Mouse (Mus musculus) forebrain, embryonic 14.5 days (tissue): ENCODE measurements at regions not wholly inside any gene's neighbourhood (a gene's known extent, or its start where the extent isn't known, plus 50 kb on each side); places are given as distances from the start of the nearest gene placed in this dataset.

Experiments
- ATAC-seq: fragments of 200-750 bp; cut with Nextera tagmentation; 2 replicates; pipeline ENCODE4 v1.8.0; 2017; ENCODE audit warnings: mild to moderate bottlenecking, moderate library complexity
- DNase-seq: peaks from one replicate; pipeline ENCODE4 v3.0.0-alpha.2; 2015; ENCODE audit warnings: low spot score
- H3K27ac ChIP-seq: fragments of 300-500 bp; sonication (generic); 2 replicates; pipeline ENCODE4 v1.5.1; 2014; ENCODE audit warnings: low read depth, mild to moderate bottlenecking, control low read depth, low read length, moderate library complexity
- H3K27me3 ChIP-seq: fragments of 300-500 bp; sonication (generic); replicated peaks from 2 replicates; pipeline ENCODE4 v1.6.1; 2014; ENCODE audit warnings: low read length, control low read depth, mixed read lengths; ENCODE audit not compliant: control insufficient read depth, insufficient read depth
- H3K36me3 ChIP-seq: fragments of 300-500 bp; sonication (generic); 2 replicates; pipeline ENCODE4 v1.6.1; 2014; ENCODE audit warnings: low read length, control low read depth; ENCODE audit not compliant: control insufficient read depth, insufficient read depth
- H3K4me1 ChIP-seq: fragments of 300-500 bp; sonication (generic); 2 replicates; pipeline ENCODE4 v1.6.1; 2014; ENCODE audit warnings: antibody characterized with exemption, low read length, control low read depth; ENCODE audit not compliant: control insufficient read depth, insufficient read depth
- H3K4me2 ChIP-seq: fragments of 300-500 bp; sonication (generic); 2 replicates; pipeline ENCODE4 v1.6.1; 2014; ENCODE audit warnings: mild to moderate bottlenecking, control low read depth, low read length
- H3K4me3 ChIP-seq: fragments of 300-500 bp; sonication (generic); 2 replicates; pipeline ENCODE4 v1.5.1; 2014; ENCODE audit warnings: low read depth, low read length, control low read depth
- H3K9ac ChIP-seq: fragments of 300-500 bp; sonication (generic); 2 replicates; pipeline ENCODE4 v1.6.1; 2014; ENCODE audit warnings: mild to moderate bottlenecking, low read length, control low read depth, moderate library complexity
- H3K9me3 ChIP-seq: fragments of 300-500 bp; sonication (generic); replicated peaks from 2 replicates; pipeline ENCODE4 v1.6.1; 2016; ENCODE audit warnings: low read length, control low read depth, mixed read lengths; ENCODE audit not compliant: control insufficient read depth
- WGBS: fragments of 180-500 bp; shearing (Covaris S2); extraction: QIAGEN DNeasy Blood & Tissue Kit; methylation state at CpG from one replicate; pipeline ENCODE4 v1.1.7; 2014; 5-methylcytosine and 5-hydroxymethylcytosine counted together

DNA sequence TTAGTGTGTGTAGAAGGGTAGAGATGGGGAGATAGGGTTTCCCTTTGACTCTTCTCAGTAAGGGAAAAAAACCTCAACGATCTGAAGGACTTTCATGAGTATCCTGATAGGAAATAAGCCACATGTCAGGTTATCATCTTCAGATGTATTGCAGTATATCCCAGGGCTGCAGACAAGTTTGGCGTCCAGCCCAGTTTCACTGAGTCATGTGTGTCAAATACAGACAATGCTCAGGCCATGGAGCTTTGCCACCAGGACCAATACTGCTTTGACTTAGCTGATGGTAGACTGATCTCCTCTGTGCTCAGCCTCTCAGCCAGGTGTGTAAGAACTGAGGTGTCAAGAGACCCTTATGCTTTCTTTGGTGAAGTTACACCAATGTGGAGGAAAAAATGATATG, 62.9 kb downstream of the Cst10 start:
- 86% methylated on average over 2 of the region's 2 CpGs for WGBS
- Histone ChIP-seq H3K4me3 (no peak overlapping the region), H3K4me2 (no peak overlapping the region), H3K9ac (no peak overlapping the region), H3K4me1 (no peaks in the 10 kb centered on the region), H3K36me3 (no peaks in the 10 kb centered on the region), H3K9me3 (no peaks in the 10 kb centered on the region), H3K27me3 (no peaks in the 10 kb centered on the region), H3K27ac (no peak overlapping the region)
- ATAC-seq (no peak), DNase-seq (no peak)

- H3K27me3 ChIP-seq = no peaks in the 10 kb centered on the region
- H3K27ac ChIP-seq = no peak overlapping the region
- DNase-seq (no peak), ATAC-seq (no peak)
- no peak overlapping the region for H3K4me3 ChIP-seq
- no peaks in the 10 kb centered on the region for H3K36me3 ChIP-seq
- H3K9ac ChIP-seq = no peak overlapping the region
- H3K4me2 ChIP-seq = no peak overlapping the region
- 68% methylated on average over 2 of the region's 2 CpGs for WGBS
- H3K4me1 ChIP-seq = no peaks in the 10 kb centered on the region
- H3K9me3 ChIP-seq = no peaks in the 10 kb centered on the region
Measured at GRCm38 (mm10) chr2:149472411-149472810, 67.6 kb downstream of the Cst10 start.

- 56% methylated on average over 2 of the region's 2 CpGs for WGBS
- H3K27me3 ChIP-seq = no peaks in the 10 kb centered on the region
- no peak overlapping the region for H3K4me2 ChIP-seq
- no peak overlapping the region for H3K4me3 ChIP-seq
- no peaks in the 10 kb centered on the region for H3K9me3 ChIP-seq
- no peaks in the 10 kb centered on the region for H3K36me3 ChIP-seq
- DNase-seq (peak; percentile 0), ATAC-seq (no peak)
- no peak overlapping the region for H3K9ac ChIP-seq
- H3K27ac ChIP-seq = no peak overlapping the region
- H3K4me1 ChIP-seq = no peaks in the 10 kb centered on the region
Measured at GRCm38 (mm10) chr2:149493280-149493988, 88.6 kb downstream of the Cst10 start.

- no peak for DNase-seq
- Histone ChIP-seq H3K27ac (no peak overlapping the region), H3K36me3 (no peaks in the 10 kb centered on the region), H3K9ac (no peak overlapping the region), H3K4me3 (no peak overlapping the region), H3K9me3 (no peaks in the 10 kb centered on the region), H3K27me3 (no peaks in the 10 kb centered on the region), H3K4me2 (no peak overlapping the region), H3K4me1 (no peaks in the 10 kb centered on the region)
- no peak for ATAC-seq
- 88% methylated on average over 1 of the region's 1 CpGs for WGBS
Measured at GRCm38 (mm10) chr2:149512870-149513269, 108.0 kb downstream of the Cst10 start.

DNA sequence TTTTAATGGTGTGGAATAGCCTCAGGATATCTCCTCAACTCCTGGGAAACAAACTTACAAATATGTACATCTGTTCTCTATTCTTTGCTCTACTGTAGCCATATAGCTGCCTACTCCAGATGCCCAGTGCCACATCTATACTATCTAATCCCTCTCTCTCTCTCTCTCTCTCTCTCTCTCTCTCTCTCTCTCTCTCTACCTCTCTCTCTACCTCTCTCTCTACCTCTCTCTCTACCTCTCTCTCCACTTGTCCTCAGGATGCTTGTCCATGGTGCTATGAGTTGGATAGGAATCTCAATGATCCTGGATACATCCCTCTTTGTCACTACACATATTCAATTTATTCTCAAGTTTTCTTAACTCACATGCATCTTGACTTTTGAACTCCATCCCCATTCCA, 119.6 kb downstream of the Cst10 start:
- DNase-seq (no peak), ATAC-seq (no peak)
- Histone ChIP-seq H3K36me3 (no peaks in the 10 kb centered on the region), H3K4me2 (no peak overlapping the region), H3K9me3 (no peaks in the 10 kb centered on the region), H3K4me1 (no peaks in the 10 kb centered on the region), H3K27ac (no peak overlapping the region), H3K27me3 (no peaks in the 10 kb centered on the region), H3K9ac (no peak overlapping the region), H3K4me3 (no peak overlapping the region)

DNA sequence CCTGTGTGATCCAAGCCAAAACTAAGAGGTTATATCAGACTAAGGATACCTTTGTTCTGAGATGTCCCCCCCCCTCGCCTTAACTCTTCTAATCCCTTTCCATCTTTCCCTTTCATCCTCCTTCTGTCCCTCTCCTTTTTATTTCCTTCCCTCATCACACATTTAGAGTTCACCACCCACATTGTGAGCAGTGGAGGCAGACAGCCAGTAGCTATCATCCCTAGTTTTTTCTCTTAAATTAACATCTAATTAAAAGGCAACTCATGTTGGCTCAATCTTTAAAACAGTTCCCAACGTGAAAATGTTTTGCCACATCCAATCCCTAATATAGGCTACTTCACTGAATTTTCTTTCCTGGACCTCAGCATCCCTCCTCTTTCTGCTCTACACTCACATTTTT, 138.0 kb downstream of the Cst10 start:
- ATAC-seq (no peak), DNase-seq (no peak)
- no peak overlapping the region for H3K4me3 ChIP-seq
- no peaks in the 10 kb centered on the region for H3K27me3 ChIP-seq
- 66% methylated on average over 2 of the region's 2 CpGs for WGBS
- no peaks in the 10 kb centered on the region for H3K9me3 ChIP-seq
- no peaks in the 10 kb centered on the region for H3K4me1 ChIP-seq
- H3K9ac ChIP-seq = no peak overlapping the region
- H3K4me2 ChIP-seq = no peak overlapping the region
- H3K36me3 ChIP-seq = no peaks in the 10 kb centered on the region
- H3K27ac ChIP-seq = no peak overlapping the region

DNA sequence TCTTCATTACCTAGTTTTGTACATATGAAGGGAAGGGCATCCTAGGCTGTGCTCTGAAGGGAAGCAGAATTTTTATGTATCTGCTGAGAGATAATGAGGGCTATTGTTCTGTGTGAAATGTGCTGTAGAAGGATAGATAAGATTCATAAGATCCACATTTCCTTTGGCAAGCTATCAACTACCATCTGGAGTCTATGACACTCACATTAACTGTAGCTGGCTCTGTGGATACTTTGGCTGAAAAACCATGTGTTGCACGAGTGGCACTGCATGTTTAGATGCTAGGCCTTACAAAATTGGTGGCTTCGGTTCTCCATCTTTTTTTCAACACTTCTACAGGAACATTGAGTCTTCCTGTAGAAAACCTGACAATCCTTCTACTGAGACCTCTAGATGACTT, 140.9 kb downstream of the Cst10 start:
- ATAC-seq = no peak
- H3K9me3 ChIP-seq = no peaks in the 10 kb centered on the region
- 69% methylated on average over 2 of the region's 2 CpGs for WGBS
- H3K4me1 ChIP-seq = no peaks in the 10 kb centered on the region
- no peak overlapping the region for H3K4me2 ChIP-seq
- H3K4me3 ChIP-seq = no peak overlapping the region
- no peaks in the 10 kb centered on the region for H3K36me3 ChIP-seq
- no peak overlapping the region for H3K27ac ChIP-seq
- no peak overlapping the region for H3K9ac ChIP-seq
- DNase-seq = peak; percentile 19
- no peaks in the 10 kb centered on the region for H3K27me3 ChIP-seq

DNA sequence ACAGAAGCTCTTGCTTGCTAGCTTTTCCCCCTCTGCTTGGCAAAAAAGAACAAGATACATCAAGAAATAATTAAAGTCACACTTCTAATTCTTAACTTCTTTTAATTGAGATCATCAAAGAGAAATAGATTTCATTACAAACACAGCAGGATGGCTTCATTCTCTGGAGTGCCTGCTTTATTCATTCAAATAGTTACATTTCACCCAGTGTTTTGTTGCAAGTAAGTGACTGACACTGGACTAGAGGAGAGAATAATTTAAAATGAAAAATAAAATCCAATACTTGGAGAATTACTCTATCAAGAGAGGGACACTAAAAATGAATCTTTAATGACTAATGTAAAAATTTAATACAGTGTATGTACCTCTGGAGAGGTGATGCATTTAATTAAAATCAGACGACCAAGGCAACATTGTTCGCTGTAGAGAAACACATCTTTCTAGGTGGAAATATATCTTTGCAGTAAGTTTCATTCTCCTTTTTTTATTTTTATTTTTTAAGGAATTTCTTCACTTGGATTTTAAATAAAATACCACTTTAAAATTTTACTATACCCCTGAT, 141.9 kb downstream of the Cst10 start:
- H3K36me3 ChIP-seq = no peaks in the 10 kb centered on the region
- no peaks in the 10 kb centered on the region for H3K4me1 ChIP-seq
- H3K4me2 ChIP-seq = no peak overlapping the region
- ATAC-seq (no peak), DNase-seq (no peak)
- WGBS = 91% methylated on average over 2 of the region's 2 CpGs
- H3K27ac ChIP-seq = no peak overlapping the region
- H3K9me3 ChIP-seq = no peaks in the 10 kb centered on the region
- H3K4me3 ChIP-seq = no peak overlapping the region
- no peaks in the 10 kb centered on the region for H3K27me3 ChIP-seq
- H3K9ac ChIP-seq = no peak overlapping the region

- H3K36me3 ChIP-seq = no peaks in the 10 kb centered on the region
- no peaks in the 10 kb centered on the region for H3K4me1 ChIP-seq
- H3K4me3 ChIP-seq = no peak overlapping the region
- no peaks in the 10 kb centered on the region for H3K9me3 ChIP-seq
- H3K9ac ChIP-seq = no peak overlapping the region
- no peaks in the 10 kb centered on the region for H3K27me3 ChIP-seq
- ATAC-seq = no peak
- no peak overlapping the region for H3K4me2 ChIP-seq
- DNase-seq = no peak
- H3K27ac ChIP-seq = no peak overlapping the region
Measured at GRCm38 (mm10) chr2:149555209-149555608, 150.4 kb downstream of the Cst10 start.
